Mouse (Mus musculus): Measurements from ENCODE around the gene Sh3bp1. TPM values are rescaled to one million over a fixed set of nuclear protein-coding genes. Genes with fewer than 3 reads are reported as not detected.

The Sh3bp1 gene
- total RNA-seq, 2 experiments from 2014 or later = 16.1 to 16.8 TPM

DNA sequence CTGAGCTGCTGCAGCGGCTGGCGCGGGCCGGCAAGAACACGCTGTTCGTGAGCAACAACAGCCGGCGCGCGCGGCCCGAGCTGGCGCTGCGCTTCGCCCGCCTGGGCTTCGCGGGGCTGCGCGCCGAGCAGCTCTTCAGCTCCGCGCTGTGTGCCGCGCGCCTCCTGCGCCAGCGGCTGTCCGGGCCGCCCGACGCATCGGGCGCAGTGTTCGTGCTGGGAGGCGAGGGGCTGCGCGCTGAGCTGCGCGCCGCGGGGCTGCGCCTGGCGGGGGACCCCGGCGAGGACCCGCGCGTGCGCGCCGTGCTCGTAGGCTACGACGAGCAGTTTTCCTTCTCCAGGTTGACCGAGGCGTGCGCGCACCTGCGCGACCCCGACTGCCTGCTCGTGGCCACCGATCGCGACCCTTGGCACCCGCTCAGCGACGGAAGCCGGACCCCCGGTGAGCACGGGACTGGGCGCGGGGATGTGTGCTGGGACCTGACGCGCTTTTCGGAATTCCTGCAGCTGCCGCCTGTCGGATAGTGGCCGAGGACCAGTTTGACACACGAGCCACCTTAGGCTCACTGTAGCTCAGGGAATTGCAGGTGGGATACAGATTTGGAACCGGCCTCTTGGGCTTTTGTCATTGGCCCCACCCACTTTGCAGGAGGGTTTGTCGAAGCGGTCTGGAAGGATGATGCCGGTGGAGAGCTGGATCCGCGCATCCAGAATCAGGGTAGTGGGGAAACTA, 14.7 kb downstream of the Sh3bp1 start:
- peak in 1 of 2 experiments; percentile 63 for DNase-seq (ENCODE audit: low spot score in 2 of 2)

DNA sequence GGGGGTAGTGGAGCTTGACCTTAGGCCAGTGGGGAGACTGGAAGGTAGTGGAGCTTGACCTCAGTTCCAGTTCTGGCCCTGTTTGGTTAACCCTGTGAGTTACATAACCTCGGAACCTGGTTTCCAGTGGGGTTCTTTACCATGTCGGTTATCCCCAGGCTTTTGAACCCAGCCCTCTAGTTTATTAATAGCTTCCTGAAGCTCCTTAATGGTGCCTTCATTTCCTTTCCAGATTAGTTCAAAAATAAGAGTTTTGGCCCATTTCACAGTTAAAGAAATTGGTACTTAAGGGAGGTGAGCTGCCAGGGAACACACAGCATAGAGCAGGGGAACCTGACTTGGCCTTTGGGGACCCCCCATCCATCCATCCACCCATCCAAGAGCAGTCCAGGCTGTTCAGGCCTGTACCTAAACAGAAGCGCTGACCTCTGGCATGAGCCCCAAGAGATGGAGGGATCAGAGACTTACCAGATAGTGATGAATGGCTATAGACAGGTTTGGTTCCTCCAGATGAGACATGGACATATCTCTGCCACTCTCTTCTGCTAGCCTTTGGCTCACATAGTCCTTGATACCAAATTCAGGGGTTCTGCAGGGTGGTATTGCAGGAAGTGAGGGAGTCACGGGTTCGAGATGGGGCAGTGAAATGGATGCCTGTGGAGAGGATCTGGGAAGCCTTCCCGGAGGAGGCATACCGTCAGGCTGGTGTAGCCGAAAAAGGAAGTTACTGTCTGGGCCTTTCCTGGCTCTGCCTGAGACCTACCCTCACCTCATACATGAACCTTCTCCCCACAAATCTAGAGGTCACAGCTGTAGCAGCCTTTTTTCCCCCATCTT, 15.5 kb downstream of the Sh3bp1 start:
- DNase-seq (ENCODE audit: low spot score in 2 of 2) = no peak

DNA sequence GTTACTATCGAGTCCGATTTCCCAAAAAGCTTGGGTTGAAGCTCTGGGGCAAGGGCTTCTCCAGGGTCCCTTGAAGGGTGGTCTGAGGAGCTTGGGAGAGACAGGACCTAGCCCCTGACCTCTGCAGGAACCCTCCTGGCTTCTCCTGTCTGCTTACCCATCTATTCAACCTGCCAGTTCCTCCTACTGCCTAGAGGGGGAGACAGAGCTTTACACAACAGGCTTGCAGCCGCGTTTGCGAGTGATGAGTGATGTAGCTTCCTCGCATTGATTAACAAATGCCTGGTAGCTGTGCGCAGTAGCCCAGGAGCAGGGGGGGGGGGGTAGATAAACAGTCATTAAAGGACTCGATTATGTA, 16.1 kb downstream of the Sh3bp1 start:
- DNase-seq (ENCODE audit: low spot score in 2 of 2) = peak; percentile 80 to 87

DNA sequence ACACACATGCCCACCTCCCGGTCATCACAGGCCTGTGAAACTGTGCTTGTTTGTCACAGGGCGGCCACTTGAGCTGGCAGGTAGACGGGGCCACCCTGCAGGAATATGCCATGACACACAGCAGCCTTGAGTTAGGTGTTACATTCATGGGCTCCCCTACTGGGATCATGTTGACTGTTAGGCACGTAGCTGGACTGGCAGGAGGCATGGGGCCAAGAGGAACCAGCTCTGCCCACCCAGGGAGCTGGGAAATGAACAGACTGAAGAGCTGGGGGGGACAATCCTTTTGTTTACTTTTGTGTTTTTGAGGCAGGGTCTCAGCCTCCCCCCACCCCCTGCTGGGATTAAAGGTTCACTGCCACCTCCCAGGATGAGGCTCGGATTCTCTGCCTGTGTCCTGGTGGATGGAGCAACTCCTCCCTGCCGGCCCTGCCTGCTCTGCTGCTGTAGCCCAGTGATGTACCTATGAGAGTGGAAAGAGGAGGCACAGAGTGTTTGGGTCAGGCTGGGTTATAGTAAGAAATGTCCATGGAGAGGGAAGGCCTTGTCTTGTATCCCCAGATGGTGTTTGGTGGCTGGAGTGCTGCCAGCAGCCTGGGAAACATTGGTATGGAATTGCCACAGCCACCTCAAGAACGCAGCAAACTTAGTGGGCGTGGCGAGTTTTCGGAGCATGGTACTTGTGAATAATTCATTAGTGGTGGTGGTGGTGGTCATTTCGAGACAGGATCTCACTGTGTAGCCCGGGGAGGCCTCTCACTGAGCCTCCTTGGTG, 16.7 kb downstream of the Sh3bp1 start:
- DNase-seq (ENCODE audit: low spot score in 2 of 2) = no peak

DNA sequence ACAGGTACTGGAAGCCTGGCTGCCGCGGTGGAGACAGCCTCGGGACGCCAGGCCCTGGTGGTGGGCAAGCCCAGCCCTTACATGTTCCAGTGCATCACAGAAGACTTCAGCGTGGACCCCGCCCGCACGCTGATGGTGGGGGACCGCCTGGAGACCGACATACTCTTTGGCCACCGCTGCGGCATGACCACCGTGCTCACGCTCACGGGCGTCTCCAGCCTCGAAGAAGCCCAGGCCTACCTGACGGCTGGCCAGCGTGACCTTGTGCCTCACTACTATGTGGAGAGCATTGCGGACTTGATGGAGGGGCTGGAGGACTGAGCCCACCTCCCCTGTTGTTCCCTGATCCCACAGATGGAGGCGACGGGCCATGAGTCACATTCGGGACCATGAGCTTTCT, 18.6 kb downstream of the Sh3bp1 start:
- no peak for DNase-seq (ENCODE audit: low spot score in 2 of 2)

DNA sequence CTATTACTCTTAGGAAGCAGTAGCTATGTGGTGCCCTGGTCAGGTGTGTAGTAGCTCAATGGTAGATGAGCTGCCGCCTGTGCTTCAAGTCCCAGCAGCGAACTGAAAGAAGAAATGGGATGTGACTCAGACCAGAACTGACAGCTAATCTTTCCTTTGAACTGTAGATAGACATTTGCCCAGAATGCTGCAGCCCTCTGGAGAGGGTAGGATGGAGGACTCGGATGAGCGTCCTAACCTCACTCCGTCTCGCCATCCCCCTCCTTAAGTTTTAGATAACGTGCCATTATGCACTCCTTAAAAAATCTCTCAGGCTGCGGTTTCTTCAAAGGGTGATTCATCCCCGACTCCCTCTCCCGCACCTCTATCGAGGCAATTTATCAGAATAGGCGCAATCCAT, 20.3 kb downstream of the Sh3bp1 start:
- DNase-seq (ENCODE audit: low spot score in 2 of 2) = no peak

DNA sequence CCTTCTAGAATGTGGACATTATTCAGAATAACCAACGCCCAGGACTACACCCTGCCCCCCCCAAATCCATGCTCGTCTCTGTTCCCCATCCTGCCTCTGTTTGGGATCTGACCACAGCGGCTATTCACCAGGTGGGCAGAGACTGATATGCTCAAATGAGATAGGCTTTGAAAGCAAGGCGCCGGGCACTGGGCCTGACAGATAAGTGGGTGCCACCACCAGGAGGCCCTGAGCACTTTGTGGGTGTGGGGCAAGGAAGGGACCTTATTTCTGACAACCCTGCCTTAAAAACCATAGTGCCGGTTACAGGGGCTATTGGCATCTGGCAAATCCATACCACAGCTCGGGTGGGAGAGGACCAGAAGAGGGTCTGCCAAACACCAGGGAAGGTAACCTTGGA, 23.1 kb downstream of the Sh3bp1 start:
- no peak for DNase-seq (ENCODE audit: low spot score in 2 of 2)

DNA sequence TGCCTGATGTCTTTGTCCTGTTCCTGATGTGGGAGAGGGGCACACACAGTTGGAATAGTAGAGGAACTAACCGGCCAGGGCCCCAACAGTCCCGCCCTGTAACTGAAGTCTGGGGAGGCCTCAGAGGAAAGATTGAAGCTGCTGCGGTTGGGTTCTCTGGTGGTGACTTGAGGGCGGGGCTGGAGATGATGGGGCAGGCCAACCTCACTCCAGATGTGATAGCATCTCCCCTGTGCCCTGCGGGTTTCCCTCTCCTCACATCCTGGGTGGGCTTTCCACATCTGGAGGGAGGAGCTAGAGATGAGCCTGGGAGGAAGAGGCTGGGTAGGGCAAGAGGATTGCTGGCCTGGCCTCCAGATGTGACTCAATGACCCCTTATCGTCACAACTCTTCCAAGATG, 24.0 kb downstream of the Sh3bp1 start:
- no peak for DNase-seq (ENCODE audit: low spot score in 2 of 2)

DNA sequence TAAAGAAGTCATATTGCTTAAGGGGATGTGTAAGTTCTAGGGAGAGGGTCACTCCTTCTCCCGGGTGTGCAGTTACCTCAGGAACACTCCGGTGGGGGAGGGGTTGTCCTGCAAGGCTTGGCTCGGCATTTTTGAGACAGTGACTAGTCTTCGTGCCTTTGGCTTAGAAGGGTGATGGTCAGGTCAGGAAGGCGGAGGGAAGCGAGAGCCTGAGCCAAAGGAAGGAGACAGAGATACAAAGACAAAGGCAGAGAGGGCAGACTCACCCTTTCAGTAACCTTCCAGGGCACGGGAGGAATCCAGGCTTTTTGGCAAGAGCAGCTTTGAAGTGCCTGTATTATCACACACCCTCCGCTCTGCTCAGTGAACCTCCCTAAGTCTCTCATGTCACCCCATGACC, 25.6 kb downstream of the Sh3bp1 start:
- no peak for DNase-seq (ENCODE audit: low spot score in 2 of 2)

DNA sequence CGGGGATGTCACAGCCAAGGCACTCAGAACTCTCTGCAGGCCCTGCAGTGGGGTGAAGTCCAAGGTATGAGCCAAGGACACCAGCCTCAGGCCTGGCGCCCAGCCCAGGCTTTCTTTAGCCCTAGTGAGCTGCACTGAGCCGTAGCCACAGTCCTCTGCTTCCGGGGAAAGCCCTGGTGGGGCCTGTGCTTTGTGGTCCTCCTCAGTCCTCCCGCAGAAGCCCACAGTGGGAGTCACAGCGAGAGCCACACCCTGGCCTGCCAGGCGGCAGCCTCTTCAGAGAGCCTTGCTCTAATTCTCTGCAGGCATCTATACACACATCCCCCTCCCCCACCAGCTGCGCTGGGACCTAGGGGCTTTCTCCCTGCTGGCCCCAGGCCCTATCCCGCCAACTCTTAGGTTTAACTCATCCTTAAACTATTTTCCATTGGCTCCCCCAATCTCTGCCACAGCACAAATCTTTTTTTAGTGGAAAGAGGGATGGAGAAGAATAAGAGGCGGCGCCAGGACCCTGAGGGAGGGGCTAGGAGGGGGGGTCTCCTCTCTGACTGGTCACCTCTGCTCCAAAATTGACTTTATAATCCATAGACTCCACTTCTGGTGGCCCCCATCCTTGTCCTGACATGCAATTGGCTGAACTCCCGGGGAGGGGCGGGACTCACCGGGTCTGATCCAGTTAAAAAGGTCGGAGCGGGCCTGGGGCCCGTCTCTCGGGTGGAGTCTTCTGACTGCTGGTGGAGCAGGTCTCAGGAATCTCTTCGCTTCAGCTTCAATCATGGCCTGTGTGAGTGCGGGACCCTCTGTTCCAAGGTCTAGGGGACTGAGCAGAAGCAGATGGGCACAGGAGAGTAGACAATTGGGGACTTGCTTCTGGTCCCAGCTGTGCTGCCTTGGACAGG, 26.7 kb downstream of the Sh3bp1 start, which contains the start of gene Lgals1:
Gene Lgals1, plus strand, starts transcription at position 705 of the 899 bp plus-strand sequence.
- DNase-seq (ENCODE audit: low spot score in 2 of 2) = peak; percentile 48 to 66

DNA sequence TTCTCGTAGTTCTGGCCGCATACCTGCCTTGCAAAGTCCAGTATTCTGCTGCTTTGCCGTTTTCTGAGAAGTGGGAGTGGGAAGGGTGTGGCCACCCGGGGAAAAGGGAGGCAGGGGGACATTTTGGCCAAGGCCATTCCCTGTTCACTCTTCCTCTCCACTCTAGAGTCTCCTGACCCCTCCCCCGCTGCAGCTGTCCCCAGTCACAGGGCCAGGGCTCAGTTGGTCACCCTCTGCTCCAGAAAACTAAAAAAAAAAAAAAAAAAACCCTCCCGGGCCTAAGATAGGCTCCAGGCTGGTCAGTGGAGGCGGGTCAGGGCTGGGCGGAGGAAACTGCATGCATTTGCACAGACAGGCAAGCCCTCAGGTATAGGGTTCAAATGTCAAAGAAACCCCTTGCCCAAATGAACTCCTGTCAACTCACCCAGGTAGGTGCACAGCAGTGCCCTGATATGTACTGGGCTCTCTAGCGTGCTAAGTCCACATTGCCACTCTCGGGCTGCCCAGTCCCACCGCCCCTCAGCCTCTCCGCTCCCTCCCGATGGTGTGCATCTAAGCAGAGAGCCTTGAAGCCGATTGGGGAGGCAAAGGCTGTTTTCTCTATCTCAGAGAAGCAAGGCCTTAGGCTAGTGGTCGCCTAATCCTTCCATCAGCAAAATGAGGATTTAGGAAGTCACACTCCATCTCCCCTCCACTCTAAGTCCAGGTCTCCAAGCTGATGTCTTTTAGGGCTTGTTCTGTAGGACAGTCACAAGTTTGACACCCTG, 27.6 kb downstream of the Sh3bp1 start:
- DNase-seq (ENCODE audit: low spot score in 2 of 2) = no peak

DNA sequence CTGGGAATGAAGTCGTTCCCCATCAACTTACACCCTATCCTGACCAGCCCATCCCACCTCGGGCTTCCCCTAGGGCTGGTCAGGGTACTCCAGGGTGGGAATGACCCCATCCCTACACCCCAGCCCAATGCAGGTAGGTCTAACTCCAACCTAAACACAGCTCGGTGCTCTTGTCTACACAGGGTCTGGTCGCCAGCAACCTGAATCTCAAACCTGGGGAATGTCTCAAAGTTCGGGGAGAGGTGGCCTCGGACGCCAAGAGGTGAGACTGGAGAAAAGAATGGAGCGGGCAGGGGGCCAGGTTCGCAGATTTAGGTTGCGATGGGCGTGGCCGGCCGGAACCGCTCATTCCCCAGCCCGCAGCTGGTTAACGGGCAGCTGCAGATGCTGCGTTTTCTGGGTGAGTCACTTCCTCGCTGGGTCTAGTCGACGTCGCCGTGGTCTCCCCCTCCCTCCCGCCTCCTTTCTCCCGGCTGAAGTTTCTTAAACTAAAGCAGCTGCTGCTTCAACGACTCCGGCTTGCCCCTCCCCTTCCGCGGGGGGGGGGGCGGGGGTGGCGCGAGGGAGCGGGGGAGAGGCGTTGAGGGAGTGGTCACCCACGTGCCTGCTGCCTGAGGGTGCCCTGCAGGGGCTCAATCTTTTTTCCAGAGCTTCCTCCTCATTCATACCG, 28.4 kb downstream of the Sh3bp1 start:
- DNase-seq (ENCODE audit: low spot score in 2 of 2) = no peak

DNA sequence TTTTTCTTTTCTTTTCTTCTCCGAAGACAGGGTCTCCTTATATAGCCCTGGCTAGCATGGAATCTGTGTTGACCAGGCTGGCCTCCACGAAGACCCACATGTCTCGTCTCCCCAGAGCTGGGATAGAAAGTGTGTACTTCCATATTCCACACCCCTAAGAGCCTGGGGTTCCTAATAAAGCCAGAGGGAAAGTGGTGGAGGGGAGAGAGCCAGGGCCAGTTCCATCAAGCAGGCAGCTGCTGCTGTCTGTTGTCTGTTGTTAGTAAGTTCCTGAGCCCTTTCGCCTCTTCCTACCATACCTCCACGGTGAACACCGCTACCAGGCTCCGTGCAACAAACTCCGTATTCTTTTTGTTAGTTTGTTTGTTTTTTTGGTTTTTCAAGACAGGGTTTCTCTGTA, 29.0 kb downstream of the Sh3bp1 start:
- no peak for DNase-seq (ENCODE audit: low spot score in 2 of 2)

DNA sequence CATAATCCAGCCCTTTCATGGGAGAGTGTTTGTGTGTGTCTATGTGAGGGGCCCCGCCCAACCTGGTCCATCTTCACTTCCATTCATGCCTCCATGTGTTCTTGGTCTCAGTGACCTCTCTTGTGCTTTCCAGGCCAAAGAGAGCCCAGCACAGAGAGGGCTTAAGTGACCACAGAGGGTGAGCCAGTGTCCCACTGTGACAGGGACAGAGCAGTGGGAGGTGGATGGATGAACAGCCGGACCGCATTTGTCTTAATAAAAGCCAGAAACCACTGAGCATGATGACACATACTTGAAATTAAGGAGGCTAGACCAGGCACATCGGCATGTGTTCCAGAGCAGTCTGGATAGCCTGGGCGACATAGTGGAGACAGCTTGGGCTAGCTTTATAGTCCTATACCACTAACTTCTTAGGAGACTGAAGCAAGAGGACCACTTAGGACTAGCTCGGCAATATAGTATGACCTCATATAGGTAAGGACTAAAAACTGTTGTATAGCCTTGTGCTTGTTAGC, 30.7 kb downstream of the Sh3bp1 start:
- DNase-seq (ENCODE audit: low spot score in 2 of 2) = no peak

DNA sequence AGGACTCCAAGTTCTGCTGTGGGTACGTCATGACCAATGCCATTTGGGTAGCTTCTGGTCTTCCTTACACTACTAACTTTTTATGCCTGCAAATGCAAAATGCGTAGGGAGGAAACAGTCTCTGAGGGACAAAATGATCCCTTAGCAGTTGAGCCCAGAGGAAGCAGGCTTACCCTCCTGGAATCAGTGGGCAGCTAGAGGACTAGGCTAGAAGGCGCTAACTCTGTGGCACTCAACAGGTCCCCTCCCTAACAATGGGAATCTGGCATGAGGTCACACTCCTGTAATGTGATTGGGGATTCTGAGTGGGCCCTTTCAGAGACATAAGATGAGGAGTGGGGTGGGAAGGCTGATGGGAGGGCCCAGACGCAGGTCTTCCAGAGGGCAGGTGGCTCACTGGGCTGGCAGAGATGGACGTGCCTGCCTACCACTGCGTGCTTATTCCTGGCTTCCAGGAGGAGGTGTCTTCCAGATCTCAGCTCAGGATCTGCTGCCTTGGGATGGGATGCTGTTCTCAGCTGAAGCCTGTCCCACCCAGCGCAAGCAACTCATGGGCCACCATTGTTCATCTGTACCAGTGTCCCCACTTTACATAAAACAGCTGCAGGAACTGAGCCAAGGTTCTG, 31.3 kb downstream of the Sh3bp1 start:
- DNase-seq (ENCODE audit: low spot score in 2 of 2) = no peak

DNA sequence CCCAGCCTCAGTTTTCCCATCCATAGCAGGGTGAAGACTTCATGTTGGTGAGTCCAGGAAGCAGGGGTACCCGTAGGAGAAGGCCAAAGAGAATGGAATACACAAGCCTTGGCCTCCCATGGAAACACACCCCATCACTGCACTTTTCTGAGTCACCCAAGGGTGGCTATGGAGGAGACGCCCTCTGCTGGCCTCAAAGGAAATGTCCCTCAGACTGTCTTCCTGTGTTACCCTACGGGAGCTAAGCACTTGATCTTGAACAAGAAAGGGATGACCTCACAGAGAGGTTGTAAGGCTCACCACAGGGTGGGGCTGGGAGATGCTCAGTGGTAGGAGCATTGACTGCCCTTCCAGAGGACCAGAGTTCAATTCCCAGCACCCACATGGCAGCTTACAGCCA, 32.0 kb downstream of the Sh3bp1 start:
- no peak for DNase-seq (ENCODE audit: low spot score in 2 of 2)

DNA sequence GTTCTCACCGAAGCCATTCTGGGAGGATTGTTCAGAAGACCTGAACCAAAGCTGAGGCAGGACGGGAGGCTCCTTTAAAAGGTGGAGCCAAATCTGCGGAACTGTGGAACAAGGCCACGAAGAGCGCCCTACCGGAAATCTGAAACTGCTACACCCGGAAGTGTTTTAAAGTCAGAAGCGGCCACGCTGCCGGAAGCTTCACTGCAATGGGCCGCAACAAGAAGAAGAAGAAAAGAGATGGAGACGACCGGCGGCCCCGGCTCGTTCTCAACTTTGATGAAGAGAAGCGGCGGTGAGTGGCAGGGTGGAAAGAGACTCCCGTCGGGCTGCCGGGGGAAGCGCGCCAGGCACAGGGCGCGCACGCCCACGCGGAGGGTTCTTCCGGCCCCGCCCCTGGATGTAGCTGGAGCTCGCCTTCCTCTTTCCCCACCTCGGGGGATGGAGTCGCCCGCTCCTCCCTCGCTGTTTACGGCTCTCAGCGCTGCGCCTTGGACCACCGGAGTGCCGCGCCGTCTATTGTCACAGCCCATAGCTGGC, 35.3 kb downstream of the Sh3bp1 start, which contains the start of gene Nol12:
Gene Nol12, plus strand, starts transcription at position 150 of the 537 bp plus-strand sequence.
- peak; percentile 89 to 93 for DNase-seq (ENCODE audit: low spot score in 2 of 2)

DNA sequence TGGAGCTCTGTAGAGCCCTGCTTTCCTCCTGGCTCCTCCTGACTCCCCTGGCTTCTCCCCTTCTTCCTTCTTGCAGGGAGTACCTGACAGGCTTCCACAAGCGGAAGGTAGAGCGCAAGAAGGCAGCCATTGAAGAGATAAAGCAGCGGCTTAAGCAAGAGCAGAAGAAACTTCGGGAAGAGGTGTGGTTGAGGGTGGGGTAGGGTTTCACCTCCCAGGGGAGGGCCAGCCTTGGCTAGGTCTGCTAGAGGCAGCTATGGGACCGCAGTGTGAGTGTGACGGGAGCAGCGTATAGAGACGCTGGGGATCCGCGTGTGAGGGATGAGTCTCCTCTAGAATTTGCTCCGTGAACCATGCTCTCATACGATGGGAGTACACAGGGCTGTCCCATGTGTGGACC, 36.8 kb downstream of the Sh3bp1 start:
- no peak for DNase-seq (ENCODE audit: low spot score in 2 of 2)

Data from layer of hippocampus, postnatal 14 days (tissue).